Mouse (Mus musculus): ENCODE measurements around the gene Vps26c.
A peak's percentile ranks its signal among the peaks of the same experiment; 100 is the strongest.

Vps26c gene

GRCm38 (mm10) chr16:94526344-94527151 lies at the start of gene Vps26c:
TSS of gene Vps26c (minus strand) at chr16:94526830.
- peak; percentile 97 for DNase-seq (ENCODE audit: low spot score)

DNA sequence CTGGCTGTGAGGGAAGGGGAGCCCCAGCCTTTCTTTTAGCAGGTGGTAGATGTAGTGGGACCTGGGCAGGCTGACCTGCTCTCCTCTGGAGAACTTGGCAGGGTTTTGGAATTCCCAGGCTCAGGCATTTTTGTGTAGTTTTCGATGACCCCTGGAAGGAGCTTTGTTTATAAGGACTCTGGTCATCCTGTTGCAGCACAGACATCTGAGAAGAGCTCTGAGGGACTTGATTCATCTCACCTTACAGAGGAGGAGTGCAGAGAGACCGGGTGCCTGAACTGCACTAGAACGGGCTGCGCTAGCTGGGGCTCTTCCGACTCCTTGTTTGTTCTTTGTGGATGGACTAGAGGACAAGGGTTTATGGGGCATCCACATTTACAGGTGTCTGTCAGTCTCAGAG lies 49.1 kb upstream of the Vps26c start:
- DNase-seq (ENCODE audit: low spot score) = no peak

- no peak for DNase-seq (ENCODE audit: low spot score)
Measured at GRCm38 (mm10) chr16:94574718-94575094, 48.1 kb upstream of the Vps26c start.

GRCm38 (mm10) chr16:94574025-94574717 lies 47.5 kb upstream of the Vps26c start:
- DNase-seq (ENCODE audit: low spot score) = no peak

- no peak for DNase-seq (ENCODE audit: low spot score)
Measured at GRCm38 (mm10) chr16:94572422-94572821, 45.8 kb upstream of the Vps26c start.

GRCm38 (mm10) chr16:94571111-94571993 lies 44.7 kb upstream of the Vps26c start:
- DNase-seq (ENCODE audit: low spot score) = no peak

- peak; percentile 66 for DNase-seq (ENCODE audit: low spot score)
Measured at GRCm38 (mm10) chr16:94570361-94571041, 43.9 kb upstream of the Vps26c start.

- DNase-seq (ENCODE audit: low spot score) = peak; percentile 99
Measured at GRCm38 (mm10) chr16:94569229-94570176, 42.9 kb upstream of the Vps26c start, which contains the start of gene Dyrk1a. TSS of gene Dyrk1a (plus strand) at chr16:94570010.

- DNase-seq (ENCODE audit: low spot score) = peak; percentile 79
Measured at GRCm38 (mm10) chr16:94568335-94569228, 42.0 kb upstream of the Vps26c start.

DNA sequence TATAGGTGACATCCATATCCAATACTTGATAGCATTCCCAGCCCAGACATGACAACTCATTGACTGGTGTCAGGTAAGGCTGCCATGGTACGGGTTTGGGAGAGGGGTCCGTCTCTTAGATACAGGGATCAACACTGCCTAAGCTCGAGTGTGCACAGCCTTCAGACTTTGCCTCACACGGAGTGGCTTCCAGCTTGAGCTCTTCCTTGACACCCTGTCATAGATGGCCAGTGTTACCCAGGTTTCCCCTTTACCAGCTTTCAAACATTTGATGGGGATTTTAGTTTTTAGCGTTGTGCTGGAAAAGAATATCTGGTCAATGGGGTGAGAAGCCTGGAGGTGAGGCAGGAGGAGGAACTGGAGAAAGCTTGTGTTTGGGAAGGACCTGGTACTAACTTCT lies 41.1 kb upstream of the Vps26c start:
- DNase-seq (ENCODE audit: low spot score) = no peak

- no peak for DNase-seq (ENCODE audit: low spot score)
Measured at GRCm38 (mm10) chr16:94566834-94567585, 40.4 kb upstream of the Vps26c start.

- DNase-seq (ENCODE audit: low spot score) = no peak
Measured at GRCm38 (mm10) chr16:94566124-94566523, 39.5 kb upstream of the Vps26c start.

GRCm38 (mm10) chr16:94560618-94561017 lies 34.0 kb upstream of the Vps26c start:
- no peak for DNase-seq (ENCODE audit: low spot score)

- no peak for DNase-seq (ENCODE audit: low spot score)
Measured at GRCm38 (mm10) chr16:94559782-94560181, 33.2 kb upstream of the Vps26c start.

DNA sequence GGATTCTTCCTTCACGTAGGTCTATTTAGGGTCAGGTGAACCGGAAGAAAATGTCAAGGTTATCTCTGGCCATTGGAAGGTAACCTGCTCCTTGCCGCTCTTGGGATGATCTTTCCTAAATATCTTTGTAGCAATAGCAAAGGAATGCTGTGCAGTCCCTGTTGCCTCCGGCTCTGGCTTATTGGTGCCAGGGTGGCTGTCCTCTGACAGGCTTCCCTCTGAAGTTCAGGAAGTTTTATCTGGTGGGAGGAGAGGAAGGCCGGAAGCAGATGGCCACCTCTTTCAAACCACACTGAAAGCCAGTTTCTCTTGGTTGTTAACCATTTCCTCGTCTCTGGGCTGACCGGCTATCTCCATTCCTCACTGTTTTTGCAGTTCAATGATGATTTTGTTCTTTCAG lies 32.7 kb upstream of the Vps26c start:
- no peak for DNase-seq (ENCODE audit: low spot score)

DNA sequence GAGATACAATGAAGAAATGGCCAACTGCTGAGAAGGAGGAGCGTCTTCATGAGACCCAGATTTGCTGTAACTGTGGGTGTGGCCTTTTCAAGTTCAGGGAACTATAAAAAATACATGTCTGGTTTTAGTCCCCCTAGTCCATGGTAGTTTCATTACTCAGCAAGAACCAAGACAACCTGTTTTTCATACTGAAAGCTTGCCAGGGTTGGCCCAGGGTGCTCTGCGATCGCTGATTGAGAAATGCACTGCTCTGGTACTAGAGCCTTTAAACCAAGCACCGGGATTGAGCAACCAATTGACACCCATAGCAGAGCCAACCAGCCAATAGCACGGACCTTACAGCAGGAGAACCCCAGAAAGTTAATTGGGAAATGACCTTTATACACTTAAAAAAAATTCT lies 29.6 kb upstream of the Vps26c start:
- DNase-seq (ENCODE audit: low spot score) = no peak

GRCm38 (mm10) chr16:94555346-94555745 lies 28.7 kb upstream of the Vps26c start:
- no peak for DNase-seq (ENCODE audit: low spot score)

- no peak for DNase-seq (ENCODE audit: low spot score)
Measured at GRCm38 (mm10) chr16:94551934-94552333, 25.3 kb upstream of the Vps26c start.

DNA sequence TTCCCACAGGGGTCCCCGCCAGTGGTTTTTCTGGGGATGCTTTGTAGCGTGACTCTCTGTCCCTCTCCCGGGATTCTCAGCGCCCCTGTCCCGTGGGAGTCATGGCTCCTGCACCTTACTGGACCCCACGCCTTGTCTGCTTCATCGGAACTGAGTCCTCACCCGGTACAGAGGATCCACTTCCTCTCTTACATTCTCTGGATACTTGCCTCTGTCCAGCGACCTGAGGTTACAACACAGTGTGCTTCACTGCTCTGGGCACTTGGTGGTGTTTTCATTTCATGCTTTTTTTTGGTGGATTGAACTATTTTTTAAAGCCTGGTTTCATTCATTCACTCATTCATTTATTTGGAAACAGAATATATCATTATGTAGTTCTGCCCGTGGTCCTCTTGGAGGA lies 23.2 kb upstream of the Vps26c start:
- DNase-seq (ENCODE audit: low spot score) = no peak

All from urinary bladder, postnatal 14 days (tissue).